In the genomic region with DNA sequence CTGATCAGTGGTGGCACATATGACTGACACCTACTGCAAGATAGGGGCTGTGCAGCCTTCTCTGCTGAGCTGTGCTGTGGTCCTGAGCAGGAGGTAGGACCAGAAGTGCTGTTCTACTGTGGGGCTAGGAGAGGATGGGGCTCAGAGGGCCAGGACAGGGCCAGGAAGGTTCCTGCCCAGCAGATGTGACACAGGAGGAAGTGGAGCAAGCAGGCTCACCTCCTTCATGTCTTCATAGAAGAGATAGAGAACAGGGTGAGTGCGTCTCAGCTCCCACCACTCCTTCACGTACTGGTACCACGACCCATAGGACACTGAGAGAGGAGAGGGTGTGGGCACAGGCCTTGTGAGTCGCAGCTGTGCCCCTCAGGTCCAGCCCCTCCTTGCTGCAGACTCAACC, we compare ENCODE assay signal across 2 mouse cellular contexts. TPM values are rescaled to one million over a fixed set of nuclear protein-coding genes. Genes with fewer than 3 reads are reported as not detected.
"Had no signal": no experiment of that assay in that cellular context is flagged by ENCODE, and none has a peak within 500 bp of the region (broad histone marks: within the 10 kb centered on the region; RNA-seq: fewer than 3 reads in every experiment).

No protein-coding gene starts in this region.

RNA-seq across cellular contexts. Expression of a gene that starts 11.9 kb away (rescaled TPM):
- polyA plus RNA-seq: midbrain, embryonic 10.5 days; neural tube, embryonic 11.5 days had no signal
